Mouse (Mus musculus) monocyte, adult 2 months (primary cell): ENCODE measurements around the gene Unc79.

Experiments used
- DNase-seq, 2 experiments: peaks; one replicate each; pipeline ENCODE4 v3.0.0; 2022; ENCODE audit warnings: low spot score in 2 of 2, low read depth in 1 of 2

The Unc79 gene

DNA sequence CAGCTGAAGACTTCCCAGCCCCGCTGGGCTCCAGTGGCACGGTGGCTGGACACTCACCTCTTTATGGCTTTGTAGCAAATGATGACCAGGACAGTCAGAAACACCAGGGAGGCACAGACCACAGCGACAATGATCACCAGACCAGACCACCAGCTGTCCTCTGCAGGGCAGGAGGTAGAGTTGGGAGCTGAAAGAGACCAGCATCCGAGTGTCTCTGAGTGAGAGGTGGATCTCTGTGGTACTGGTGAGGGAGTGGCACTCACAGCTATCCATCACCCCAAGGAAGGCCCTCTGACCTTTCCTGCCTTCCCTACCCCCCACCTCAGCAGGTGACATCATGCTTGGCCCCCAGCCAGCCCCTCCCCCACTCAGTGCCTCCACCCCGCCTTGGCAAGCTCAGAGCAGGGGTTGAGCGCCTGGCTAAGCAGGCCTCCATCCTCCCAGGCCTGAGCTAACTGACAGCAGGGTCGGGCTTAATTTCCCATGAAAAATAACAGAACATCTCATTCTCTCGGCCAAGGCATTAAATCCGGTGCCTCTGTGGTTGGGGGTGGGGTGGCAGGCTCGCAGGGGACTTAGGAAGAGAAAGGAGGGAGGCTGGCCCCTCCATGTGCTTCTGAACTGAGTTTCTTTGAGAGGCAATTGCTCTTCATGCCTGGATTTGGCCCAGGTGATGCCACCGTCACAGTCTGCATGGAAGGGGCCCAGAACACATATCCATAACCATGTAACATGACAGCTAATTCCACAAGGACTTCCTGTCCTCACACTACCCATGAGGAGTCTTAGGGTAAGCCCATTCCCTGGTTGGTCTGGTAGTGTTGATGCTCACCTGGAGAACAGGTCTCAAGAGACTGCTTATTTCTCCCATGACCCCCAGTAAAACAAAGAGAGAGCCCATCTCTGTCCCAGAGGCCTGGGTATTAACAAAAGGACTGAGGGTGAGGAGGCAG lies 254.2 kb downstream of the Unc79 start:
- no peak for DNase-seq

DNA sequence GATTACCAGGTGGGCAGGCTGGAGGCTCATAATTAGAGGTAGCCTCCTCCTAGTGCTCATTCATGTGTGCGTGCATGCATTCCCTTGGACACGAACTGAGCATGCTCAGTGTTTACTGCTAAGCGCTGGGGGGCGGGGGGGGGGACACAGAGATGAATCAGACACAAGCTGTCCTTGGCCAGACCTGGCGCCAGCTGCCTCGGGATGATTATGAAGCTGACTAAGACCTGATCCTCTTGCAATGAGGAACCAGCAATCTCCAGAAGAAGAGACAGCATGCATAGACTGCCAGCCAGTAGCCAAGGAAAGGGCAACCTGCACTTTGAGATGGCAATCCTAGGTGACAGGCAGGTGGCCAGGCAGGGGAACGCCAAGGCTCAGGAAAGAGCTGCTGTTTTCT lies 256.9 kb downstream of the Unc79 start:
- DNase-seq = no peak

DNA sequence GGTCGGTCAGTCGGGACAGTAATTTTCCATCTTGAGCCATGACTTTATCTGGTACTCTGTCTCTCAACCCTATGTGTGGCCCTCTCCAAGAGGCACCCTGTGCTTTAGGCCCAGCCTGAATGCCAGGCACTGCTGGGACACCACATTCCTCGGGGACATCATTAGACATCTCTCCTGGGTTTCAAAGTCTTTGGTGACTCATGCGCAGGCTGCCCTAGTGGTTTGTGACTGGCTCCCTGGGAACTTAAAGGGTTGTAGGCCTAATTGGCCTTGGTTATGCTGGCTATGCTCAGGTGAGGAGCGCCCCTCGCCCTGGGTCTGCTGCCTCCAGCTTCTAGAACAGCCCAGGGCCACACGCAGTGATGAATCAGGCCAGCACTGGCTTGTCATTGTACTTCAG lies 260.9 kb downstream of the Unc79 start:
- no peak for DNase-seq

DNA sequence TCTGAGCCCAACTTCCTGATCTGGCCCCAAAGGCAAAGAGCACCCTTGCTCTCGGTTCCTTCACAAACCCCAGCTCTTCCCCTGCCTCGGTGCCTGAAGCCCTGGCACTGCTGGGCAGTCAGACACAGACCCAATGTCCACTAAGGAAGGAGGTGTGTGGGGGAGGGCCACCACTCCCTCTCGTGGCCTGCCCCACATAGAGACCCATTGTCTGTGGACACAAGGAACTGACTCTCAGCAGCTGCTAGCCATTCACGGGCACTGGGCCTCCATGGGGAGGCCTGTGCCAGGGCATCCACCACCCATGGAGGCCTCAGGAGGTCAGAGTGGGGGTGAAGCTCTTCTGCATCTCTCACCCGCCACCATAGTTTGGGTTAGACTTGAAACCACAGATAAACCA lies 262.4 kb downstream of the Unc79 start:
- no peak for DNase-seq

- DNase-seq = no peak
Measured at GRCm38 (mm10) chr12:103213591-103213990, 264.9 kb downstream of the Unc79 start.

DNA sequence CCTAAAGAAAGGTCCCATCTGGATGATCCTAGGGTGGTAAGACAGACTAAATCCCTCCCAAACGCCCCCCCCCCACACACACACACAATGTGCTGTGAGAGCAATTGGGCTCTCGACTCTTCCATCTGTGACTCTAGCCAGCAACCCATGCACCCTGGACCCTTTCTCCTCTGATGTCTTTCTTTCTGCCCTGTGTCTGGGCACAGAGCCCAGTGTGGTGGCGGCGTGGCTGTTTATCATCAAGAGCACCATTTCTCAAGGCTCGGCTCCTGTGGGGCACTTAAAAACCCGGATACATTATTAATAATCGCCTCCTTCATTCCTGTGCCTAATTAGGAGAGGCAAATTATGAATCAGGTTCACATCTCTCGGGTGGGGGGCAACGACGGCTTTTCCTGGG lies 265.6 kb downstream of the Unc79 start:
- no peak for DNase-seq

DNA sequence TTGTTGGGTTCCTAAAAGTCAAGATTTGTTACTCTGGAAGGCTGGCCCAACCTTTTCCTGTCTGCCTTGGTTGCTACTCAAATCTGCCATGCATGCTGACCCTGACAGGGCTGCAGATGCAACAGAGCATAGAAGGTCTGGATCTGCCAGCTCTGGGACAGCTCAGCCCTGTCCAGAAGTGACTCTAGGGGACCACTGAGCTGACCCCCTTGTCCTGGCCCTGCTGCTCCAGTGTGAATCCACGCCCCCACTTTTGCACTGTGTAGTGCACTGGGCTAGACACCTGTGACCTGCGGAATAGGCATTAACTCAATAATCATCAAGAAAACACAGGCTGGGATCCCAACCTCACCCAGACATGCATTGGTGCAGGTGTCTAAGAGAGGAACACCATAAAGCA lies 266.1 kb downstream of the Unc79 start:
- no peak for DNase-seq

GRCm38 (mm10) chr12:103215877-103216610 lies 267.4 kb downstream of the Unc79 start:
- DNase-seq = no peak

- no peak for DNase-seq
Measured at GRCm38 (mm10) chr12:103223671-103224070, 275.0 kb downstream of the Unc79 start.

DNA sequence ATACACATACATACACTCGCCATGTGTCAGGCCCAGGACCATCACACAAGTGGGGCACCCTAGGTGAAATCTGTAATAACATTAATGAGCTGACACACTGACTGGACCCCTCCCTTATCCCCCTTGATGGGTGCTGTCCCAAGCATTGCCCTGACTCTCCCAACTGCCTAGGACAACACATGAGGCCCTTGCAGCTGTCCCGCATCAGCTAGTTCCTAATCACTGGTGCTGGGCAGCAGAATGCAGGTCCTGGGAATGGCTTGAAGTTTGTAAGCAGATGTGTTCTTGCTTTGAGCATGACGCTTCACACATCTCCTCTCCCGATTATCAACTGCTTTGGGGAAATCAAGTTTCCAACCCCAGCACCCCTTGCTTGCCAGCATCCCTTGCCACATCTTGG lies 277.5 kb downstream of the Unc79 start:
- DNase-seq = no peak

DNA sequence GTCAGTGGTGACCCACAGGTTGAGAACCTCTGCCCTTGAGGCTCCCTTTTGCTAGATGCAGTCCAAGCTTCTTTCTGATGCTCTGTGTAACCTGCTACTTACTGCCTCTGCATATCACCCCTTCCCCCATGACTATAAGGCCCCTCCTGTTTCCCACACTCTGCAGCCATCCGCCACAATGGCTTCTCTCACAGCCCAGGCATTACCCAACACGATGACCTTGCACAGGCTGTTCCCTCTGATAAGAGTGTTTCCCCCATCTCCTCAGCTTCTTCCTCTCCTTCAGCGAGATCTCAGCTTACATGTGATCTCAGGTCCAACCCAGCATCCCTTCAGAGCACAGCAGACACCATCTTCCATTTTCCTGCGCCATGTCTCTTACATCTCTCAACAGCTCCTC lies 280.4 kb downstream of the Unc79 start:
- no peak for DNase-seq
